Mouse (Mus musculus): ENCODE data around the gene D230025D16Rik. TPM values are rescaled to one million over a fixed set of nuclear protein-coding genes. Genes with fewer than 3 reads are reported as not detected.
"Not testable (repeated sequence)": the region's sequence is repeated elsewhere in the genome, so short reads cannot be mapped to it uniquely, and the experiment has no call there.

Gene D230025D16Rik
- total RNA-seq, 4 experiments from 2014 or later: 14.4 to 20.9 (median 17.4) TPM

- not testable (repeated sequence) for DNase-seq (ENCODE audit: low spot score)
Observed at GRCm38 (mm10) chr8:105291802-105292201, 66.9 kb downstream of the D230025D16Rik start.

DNA sequence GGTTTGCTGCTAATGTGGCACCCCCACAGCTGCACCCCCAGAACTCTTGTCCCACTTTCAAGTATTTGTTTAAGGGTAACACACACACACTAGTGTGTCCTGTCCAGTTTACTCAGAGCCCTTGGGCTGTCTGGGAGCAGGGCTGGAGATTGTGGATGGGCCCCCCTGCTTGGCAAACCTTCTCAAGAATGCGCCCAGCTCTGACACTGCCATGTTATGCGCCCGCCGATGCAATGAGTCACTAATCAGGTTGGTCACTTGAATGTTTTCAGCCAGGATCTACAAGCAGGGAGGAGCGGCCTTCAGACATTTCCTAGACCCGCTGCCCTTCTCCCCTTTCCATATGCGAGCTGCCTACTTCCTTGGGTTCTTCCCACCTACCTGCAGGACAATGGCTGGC, 67.5 kb downstream of the D230025D16Rik start:
- no peak for DNase-seq (ENCODE audit: low spot score)

GRCm38 (mm10) chr8:105293405-105293804, 68.5 kb downstream of the D230025D16Rik start:
- no peak for DNase-seq (ENCODE audit: low spot score)

GRCm38 (mm10) chr8:105294776-105295175, 69.8 kb downstream of the D230025D16Rik start:
- DNase-seq (ENCODE audit: low spot score): no peak

- DNase-seq (ENCODE audit: low spot score): no peak
Observed at GRCm38 (mm10) chr8:105295256-105295655, 70.3 kb downstream of the D230025D16Rik start.

GRCm38 (mm10) chr8:105295895-105296573, 71.1 kb downstream of the D230025D16Rik start, which contains the start of gene Exoc3l:
Gene Exoc3l, minus strand, starts transcription at chr8:105296101.
- no peak for DNase-seq (ENCODE audit: low spot score)

DNA sequence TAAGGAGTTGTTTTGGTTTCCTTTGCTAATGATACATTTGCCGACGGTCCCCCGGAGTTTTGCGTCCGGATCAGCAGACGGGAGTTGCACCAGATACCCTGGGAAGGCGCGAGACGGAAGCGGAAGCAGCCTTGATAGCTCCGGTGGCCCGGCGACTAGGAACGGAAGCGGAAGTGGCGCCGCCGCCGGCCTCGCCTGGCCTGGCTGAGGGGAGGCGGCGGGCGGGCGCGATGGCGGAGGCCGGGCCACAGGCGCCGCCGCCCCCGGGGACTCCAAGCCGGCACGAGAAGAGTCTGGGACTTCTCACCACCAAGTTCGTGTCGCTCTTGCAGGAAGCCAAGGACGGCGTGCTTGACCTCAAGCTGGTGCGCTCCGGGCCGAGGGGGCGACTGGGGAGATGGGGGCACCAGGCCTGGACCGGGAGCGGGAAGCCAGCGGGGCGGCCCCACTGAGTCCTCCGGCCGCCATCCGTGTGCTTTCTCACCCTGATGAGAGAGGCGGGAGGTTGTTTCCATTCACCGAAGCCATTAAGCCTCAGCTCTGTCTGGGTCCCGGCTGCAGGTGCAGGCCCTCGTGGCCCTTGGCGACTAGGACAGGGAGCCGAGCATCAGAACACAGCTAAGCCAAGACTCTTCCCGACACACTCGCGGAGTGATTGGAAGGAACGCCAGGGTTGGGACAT, 72.7 kb downstream of the D230025D16Rik start, which contains the start of gene E2f4:
E2f4 (plus strand) TSS at position 153 of the 682 bp plus-strand sequence.
- peak; percentile 93 for DNase-seq (ENCODE audit: low spot score)

GRCm38 (mm10) chr8:105298351-105299252, 73.7 kb downstream of the D230025D16Rik start:
- no peak for DNase-seq (ENCODE audit: low spot score)

- DNase-seq (ENCODE audit: low spot score): no peak
Observed at GRCm38 (mm10) chr8:105299962-105300361, 75.0 kb downstream of the D230025D16Rik start.

Other genes starting within 250 kb of the D230025D16Rik start
- not detected for gene Ces2h, start 224.3 kb upstream of the D230025D16Rik start, total RNA-seq (2022)
- gene Ces3a, start 176.5 kb upstream of the D230025D16Rik start, total RNA-seq (2022): under 1 TPM in 1 of 4 experiments, not detected in 3; 0.16 TPM
- gene Ces3b, start 141.4 kb upstream of the D230025D16Rik start, total RNA-seq (2022): under 1 TPM in 2 of 4 experiments, not detected in 2; 0.26 to 0.33 TPM
- gene Ces4a, start 93.3 kb upstream of the D230025D16Rik start, total RNA-seq (2022): not detected
- 10 to 100 TPM; 19.2 to 21.8 (median 21.0) TPM for gene Cbfb, start 54.5 kb upstream of the D230025D16Rik start, total RNA-seq (2022)
- gene B3gnt9, start 30.0 kb downstream of the D230025D16Rik start, total RNA-seq (2022): 1 to 10 TPM; 2.5 to 3.8 (median 3.4) TPM
- gene Tradd, start 39.5 kb downstream of the D230025D16Rik start, total RNA-seq (2022): 1 to 10 TPM; 3.7 to 5.7 (median 5.2) TPM
- gene Fbxl8, start 39.5 kb downstream of the D230025D16Rik start, total RNA-seq (2022): 1 to 10 TPM; 2.0 to 2.6 (median 2.5) TPM
- 1 to 10 TPM; 3.3 to 5.0 (median 4.5) TPM for gene Hsf4, start 44.7 kb downstream of the D230025D16Rik start, total RNA-seq (2022)
- 10 to 100 TPM; 23.7 to 28.3 (median 27.1) TPM for gene Nol3, start 51.0 kb downstream of the D230025D16Rik start, total RNA-seq (2022)
- gene 4931428F04Rik, start 64.7 kb downstream of the D230025D16Rik start, total RNA-seq (2022): 1 to 10 TPM; 1.1 to 1.6 (median 1.5) TPM
- gene Exoc3l, start 71.0 kb downstream of the D230025D16Rik start, total RNA-seq (2022): 1 to 10 TPM; 3.6 to 6.2 (median 4.8) TPM
- gene E2f4, start 72.5 kb downstream of the D230025D16Rik start, total RNA-seq (2022): 10 to 100 TPM; 18.7 to 21.9 (median 21.4) TPM
- gene Elmo3, start 80.5 kb downstream of the D230025D16Rik start, total RNA-seq (2022): 1 to 10 TPM in 3 of 4 experiments, under 1 TPM in 1; 0.75 to 1.8 (median 1.3) TPM
- 1 to 10 TPM in 2 of 4 experiments, under 1 TPM in 2; 0.69 to 1.8 (median 1.1) TPM for gene Lrrc29, start 101.1 kb downstream of the D230025D16Rik start, total RNA-seq (2022)
- 10 to 100 TPM; 23.9 to 28.1 (median 26.0) TPM for gene Tmem208, start 101.2 kb downstream of the D230025D16Rik start, total RNA-seq (2022)
- gene Fhod1, start 122.8 kb downstream of the D230025D16Rik start, total RNA-seq (2022): 1 to 10 TPM; 5.8 to 8.1 (median 6.3) TPM
- gene Slc9a5, start 123.7 kb downstream of the D230025D16Rik start, total RNA-seq (2022): under 1 TPM; 0.41 to 0.79 (median 0.48) TPM
- gene Plekhg4, start 148.1 kb downstream of the D230025D16Rik start, total RNA-seq (2022): not detected
- under 1 TPM in 3 of 4 experiments, not detected in 1; 0.11 to 0.31 (median 0.28) TPM for gene Kctd19, start 188.4 kb downstream of the D230025D16Rik start, total RNA-seq (2022)
- gene Lrrc36, start 188.4 kb downstream of the D230025D16Rik start, total RNA-seq (2022): under 1 TPM; 0.19 to 0.56 (median 0.45) TPM
- gene Tppp3, start 246.4 kb downstream of the D230025D16Rik start, total RNA-seq (2022): 10 to 100 TPM; 25.8 to 42.5 (median 34.9) TPM

Measured in heart, adult 8-10 months (tissue).